Mouse (Mus musculus): ENCODE measurements around the gene Clec4g. TPM values are rescaled to one million over a fixed set of nuclear protein-coding genes. Genes with fewer than 3 reads are reported as not detected.
A peak's percentile ranks its signal among the peaks of the same experiment; 100 is the strongest.

Clec4g gene
- polyA plus RNA-seq, 1 experiment = not detected

DNA sequence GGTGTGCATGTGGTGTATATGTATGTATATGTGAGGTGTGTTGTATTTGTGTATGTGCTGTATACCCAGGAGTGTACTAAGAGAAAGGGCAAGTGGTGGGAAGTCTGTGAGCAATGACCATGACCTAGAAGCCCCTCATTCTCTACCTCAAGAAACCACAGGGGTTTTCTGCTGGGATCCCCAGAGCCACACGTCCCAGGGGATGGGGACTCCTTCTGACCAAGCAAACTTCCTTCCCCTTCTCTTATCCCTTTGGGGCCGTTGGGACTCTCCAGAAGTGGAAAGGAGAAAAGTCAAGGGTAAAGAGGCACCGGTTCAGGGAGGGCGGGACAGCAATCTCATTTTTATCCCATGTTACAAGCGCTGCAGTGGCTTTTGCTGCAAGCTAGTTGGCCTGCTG is 35.0 kb downstream of the Clec4g start:
- TF ChIP-seq POLR2A (IDR thresholded peaks at IDR 0.05; ENCODE audit: insufficient read depth, low read depth, low read length) (no peak), CTCF (IDR thresholded peaks at IDR 0.05; ENCODE audit: insufficient read depth, low read depth, low read length) (no peak)
- 0 out of 2 replicates have a peak, but pooled peaks cover 3% of the 10 kb centered on the region for H3K4me1 ChIP-seq (ENCODE audit: control insufficient read depth, insufficient read depth, low read length)
- H3K4me3 ChIP-seq (ENCODE audit: insufficient read depth, low read depth, low read length) = no peak overlapping the region
- no peak overlapping the region for H3K27ac ChIP-seq (ENCODE audit: insufficient read depth, low read depth, low read length)
- 68% methylated on average over 5 of the region's 5 CpGs for WGBS

DNA sequence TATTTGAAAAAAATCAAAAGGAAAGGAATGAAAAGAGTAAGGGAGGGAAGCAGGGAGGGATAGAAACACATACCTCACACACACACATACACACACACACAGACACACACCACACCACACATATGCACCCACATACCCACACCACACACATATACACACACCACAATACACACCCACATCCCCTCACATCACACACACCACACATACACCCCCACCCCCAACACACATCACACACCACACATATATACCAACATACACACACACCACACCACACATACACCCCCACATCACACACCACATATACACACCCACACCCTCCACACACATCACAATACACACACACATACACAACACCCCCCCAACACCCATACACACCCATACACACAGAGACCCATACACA is 35.9 kb downstream of the Clec4g start:
- Histone ChIP-seq H3K27ac (ENCODE audit: insufficient read depth, low read depth, low read length) (no peak overlapping the region), H3K4me1 (ENCODE audit: control insufficient read depth, insufficient read depth, low read length) (peaks cover 3% of the 10 kb centered on the region; the same call in 1 of the 2 replicates), H3K4me3 (ENCODE audit: insufficient read depth, low read depth, low read length) (no peak overlapping the region)
- no peak for TF ChIP-seq POLR2A (IDR thresholded peaks at IDR 0.05; ENCODE audit: insufficient read depth, low read depth, low read length)
- no peak for TF ChIP-seq CTCF (IDR thresholded peaks at IDR 0.05; ENCODE audit: insufficient read depth, low read depth, low read length)

GRCm38 (mm10) chr8:3683408-3684176 is 36.9 kb downstream of the Clec4g start:
- Histone ChIP-seq H3K4me3 (ENCODE audit: insufficient read depth, low read depth, low read length) (no peak overlapping the region), H3K4me1 (ENCODE audit: control insufficient read depth, insufficient read depth, low read length) (peaks cover 12% of the 10 kb centered on the region; the same call in 1 of the 2 replicates), H3K27ac (ENCODE audit: insufficient read depth, low read depth, low read length) (no peak overlapping the region)
- WGBS = 66% methylated on average over 6 of the region's 6 CpGs
- no peak for TF ChIP-seq CTCF (IDR thresholded peaks at IDR 0.05; ENCODE audit: insufficient read depth, low read depth, low read length)
- TF ChIP-seq POLR2A (IDR thresholded peaks at IDR 0.05; ENCODE audit: insufficient read depth, low read depth, low read length) = no peak

- TF ChIP-seq POLR2A (IDR thresholded peaks at IDR 0.05; ENCODE audit: insufficient read depth, low read depth, low read length) = no peak
- TF ChIP-seq CTCF (IDR thresholded peaks at IDR 0.05; ENCODE audit: insufficient read depth, low read depth, low read length) = no peak
- Histone ChIP-seq H3K4me3 (ENCODE audit: insufficient read depth, low read depth, low read length) (no peak overlapping the region), H3K27ac (ENCODE audit: insufficient read depth, low read depth, low read length) (no peak overlapping the region), H3K4me1 (ENCODE audit: control insufficient read depth, insufficient read depth, low read length) (peaks cover 15% of the 10 kb centered on the region; the same call in 1 of the 2 replicates)
- WGBS = 88% methylated on average over 5 of the region's 5 CpGs
Measured at GRCm38 (mm10) chr8:3682435-3682834, 38.0 kb downstream of the Clec4g start.

- no peak for TF ChIP-seq POLR2A (IDR thresholded peaks at IDR 0.05; ENCODE audit: insufficient read depth, low read depth, low read length)
- TF ChIP-seq CTCF (IDR thresholded peaks at IDR 0.05; ENCODE audit: insufficient read depth, low read depth, low read length) = no peak
- H3K4me3 ChIP-seq (ENCODE audit: insufficient read depth, low read depth, low read length) = no peak overlapping the region
- WGBS = 82% methylated on average over 5 of the region's 5 CpGs
- peaks cover 18% of the 10 kb centered on the region; the same call in 1 of the 2 replicates for H3K4me1 ChIP-seq (ENCODE audit: control insufficient read depth, insufficient read depth, low read length)
- H3K27ac ChIP-seq (ENCODE audit: insufficient read depth, low read depth, low read length) = no peak overlapping the region
Measured at GRCm38 (mm10) chr8:3679656-3680055, 40.8 kb downstream of the Clec4g start.

- H3K4me1 ChIP-seq (ENCODE audit: control insufficient read depth, insufficient read depth, low read length) = peaks cover 18% of the 10 kb centered on the region; the same call in 1 of the 2 replicates
- no peak for TF ChIP-seq CTCF (IDR thresholded peaks at IDR 0.05; ENCODE audit: insufficient read depth, low read depth, low read length)
- no peak for TF ChIP-seq POLR2A (IDR thresholded peaks at IDR 0.05; ENCODE audit: insufficient read depth, low read depth, low read length)
- WGBS = 92% methylated on average over 23 of the region's 23 CpGs
- no peak overlapping the region for H3K4me3 ChIP-seq (ENCODE audit: insufficient read depth, low read depth, low read length)
- no peak overlapping the region for H3K27ac ChIP-seq (ENCODE audit: insufficient read depth, low read depth, low read length)
Measured at GRCm38 (mm10) chr8:3679236-3679635, 41.2 kb downstream of the Clec4g start.

- no peak overlapping the region for H3K27ac ChIP-seq (ENCODE audit: insufficient read depth, low read depth, low read length)
- 95% methylated on average over 23 of the region's 23 CpGs for WGBS
Measured at GRCm38 (mm10) chr8:3678831-3679230, 41.6 kb downstream of the Clec4g start.

DNA sequence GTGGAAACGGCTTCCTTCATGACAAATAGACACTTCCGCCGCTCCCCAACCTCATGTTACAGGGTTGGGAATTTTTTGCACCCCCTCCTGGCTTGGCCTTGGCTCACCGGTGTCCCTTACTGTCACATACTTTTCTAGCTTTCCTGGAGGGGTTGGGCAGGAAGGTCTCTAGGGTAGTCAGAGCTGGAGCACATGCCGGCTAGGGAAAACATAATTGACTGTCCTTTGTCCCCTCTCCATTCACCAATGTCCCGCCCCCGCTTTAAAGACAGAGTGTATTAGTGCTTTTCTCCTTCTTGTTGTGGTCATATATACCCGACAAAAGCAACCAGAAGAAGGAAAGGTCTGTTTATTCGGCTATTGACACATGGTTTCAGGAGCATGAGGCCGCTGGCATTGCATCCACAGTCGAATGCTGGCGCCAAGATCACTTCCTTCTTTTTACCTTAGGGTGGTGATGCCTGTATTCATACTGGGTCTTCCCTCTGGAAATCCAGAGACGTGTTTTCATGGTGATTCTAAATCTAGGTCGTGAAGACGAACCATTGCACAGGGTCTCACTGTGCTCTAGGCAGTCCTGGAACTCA is 43.4 kb downstream of the Clec4g start:
- H3K4me1 ChIP-seq (ENCODE audit: control insufficient read depth, insufficient read depth, low read length) = peaks cover 18% of the 10 kb centered on the region; the same call in 1 of the 2 replicates
- no peak overlapping the region for H3K27ac ChIP-seq (ENCODE audit: insufficient read depth, low read depth, low read length)
- no peak for TF ChIP-seq POLR2A (IDR thresholded peaks at IDR 0.05; ENCODE audit: insufficient read depth, low read depth, low read length)
- peak overlapping the region; percentile 77 for H3K4me3 ChIP-seq (ENCODE audit: insufficient read depth, low read depth, low read length)
- WGBS = under 1% methylated on average over 15 of the region's 15 CpGs

More at GRCm38 (mm10) chr8:3678831-3679230, 41.6 kb downstream of the Clec4g start:
- Histone ChIP-seq H3K4me1 (ENCODE audit: control insufficient read depth, insufficient read depth, low read length) (peaks cover 18% of the 10 kb centered on the region; the same call in 1 of the 2 replicates), H3K4me3 (ENCODE audit: insufficient read depth, low read depth, low read length) (no peak overlapping the region)
- no peak for TF ChIP-seq CTCF (IDR thresholded peaks at IDR 0.05; ENCODE audit: insufficient read depth, low read depth, low read length)
- no peak for TF ChIP-seq POLR2A (IDR thresholded peaks at IDR 0.05; ENCODE audit: insufficient read depth, low read depth, low read length)
